Mouse (Mus musculus): ENCODE results near the gene Cd3e.
"Not testable (repeated sequence)": the region's sequence is repeated elsewhere in the genome, so short reads cannot be mapped to it uniquely, and the experiment has no call there.

Gene Cd3e

DNA sequence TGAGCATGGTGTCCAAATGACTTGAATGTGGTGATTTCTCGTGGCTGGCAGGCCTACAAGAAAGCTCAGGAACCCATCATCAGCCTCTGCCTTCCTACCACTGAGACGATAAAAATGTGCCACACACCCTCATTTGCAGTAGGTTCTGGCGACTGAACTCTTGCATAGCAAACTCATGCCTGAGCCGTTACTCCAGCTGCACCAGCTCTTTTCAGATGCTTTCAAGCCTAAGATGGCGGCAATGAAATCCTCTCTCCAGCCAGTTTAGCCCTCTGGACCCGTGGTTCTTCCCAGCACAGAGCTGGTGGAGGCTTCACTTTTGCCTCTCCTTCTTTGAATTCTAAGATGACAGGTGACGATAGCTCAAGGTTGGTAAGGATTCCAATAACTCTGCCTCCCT, 29.6 kb downstream of the Cd3e start:
- DNase-seq (ENCODE audit: low spot score), result no peak

DNA sequence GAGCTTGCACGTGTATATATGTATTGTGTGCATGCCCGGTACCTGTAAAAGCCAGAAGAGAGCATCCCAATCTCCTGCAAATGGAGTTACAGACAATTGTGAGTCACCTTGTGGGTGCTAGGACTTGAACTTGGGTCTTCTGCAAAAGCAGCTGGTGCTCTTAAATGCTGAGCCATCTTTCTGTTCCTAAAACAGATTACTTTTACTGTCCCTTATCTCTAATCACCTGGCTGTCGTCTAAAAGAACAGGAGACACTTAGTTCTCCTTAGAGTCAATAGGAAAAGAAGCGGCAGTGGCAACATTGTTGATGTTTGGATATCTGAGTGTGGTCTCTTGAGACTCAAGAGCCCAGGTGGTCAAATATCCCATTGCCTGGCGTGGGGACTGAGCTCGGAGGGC, 31.6 kb downstream of the Cd3e start:
- no peak for DNase-seq (ENCODE audit: low spot score)

DNA sequence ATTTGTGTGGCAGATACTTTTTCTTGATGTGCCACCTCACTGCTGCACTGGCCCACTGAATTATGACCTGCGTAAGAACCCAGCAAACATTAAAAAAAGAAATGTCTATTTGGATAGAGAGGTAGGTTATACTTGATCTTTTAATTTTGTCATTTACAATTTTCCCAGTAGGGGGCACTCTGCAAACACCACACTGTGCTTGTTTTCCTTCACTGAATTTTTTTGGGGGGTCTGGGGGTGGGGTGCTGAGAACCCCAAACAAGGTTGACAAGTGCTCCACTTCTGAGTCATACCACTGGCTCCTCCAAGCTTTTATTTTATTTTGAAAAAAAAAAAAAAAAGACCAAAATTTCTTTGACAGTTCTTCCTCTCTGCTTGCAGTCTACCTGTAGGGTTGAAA, 40.0 kb downstream of the Cd3e start:
- DNase-seq (ENCODE audit: low spot score), result no peak

DNA sequence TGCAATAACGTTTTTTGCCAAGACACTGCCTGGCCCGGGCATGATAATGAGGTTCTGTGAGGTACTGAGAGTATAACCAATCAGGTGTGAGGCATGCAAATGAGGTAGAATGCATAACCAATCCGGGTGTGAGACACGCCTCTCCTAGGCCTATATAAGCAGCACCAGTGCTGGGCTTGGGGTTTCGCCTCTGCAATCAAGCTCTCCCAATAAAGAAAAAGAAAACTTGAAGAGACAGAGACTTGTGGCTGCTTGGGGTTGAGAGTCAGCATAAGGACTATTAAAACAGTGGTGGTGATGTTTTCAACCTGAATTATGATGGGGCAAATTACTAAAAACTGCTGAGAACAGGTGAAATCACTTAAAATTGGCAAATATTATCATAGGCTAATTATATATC, 41.7 kb downstream of the Cd3e start:
- not testable (repeated sequence) for DNase-seq (ENCODE audit: low spot score)

DNA sequence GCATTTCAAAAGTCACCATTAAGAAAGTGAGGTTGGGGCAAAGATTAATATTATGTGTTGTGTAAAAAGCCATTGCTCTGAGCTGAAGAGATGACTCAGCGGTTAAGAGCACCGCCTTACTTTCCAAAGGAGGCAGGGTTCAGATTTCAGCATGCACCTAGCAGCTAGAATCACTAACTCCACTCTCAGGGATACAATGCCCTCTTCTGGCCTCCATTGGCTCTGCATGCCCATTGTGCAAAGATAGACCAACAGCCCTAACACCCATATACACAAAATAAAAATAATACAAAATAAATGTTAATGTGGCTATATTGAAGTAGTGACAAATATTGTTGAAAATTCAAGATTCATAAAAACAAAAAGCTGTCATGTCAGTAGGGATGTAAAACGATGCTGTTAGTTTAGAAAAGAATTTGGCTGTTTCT, 42.6 kb downstream of the Cd3e start:
- DNase-seq (ENCODE audit: low spot score), result peak; percentile 60

DNA sequence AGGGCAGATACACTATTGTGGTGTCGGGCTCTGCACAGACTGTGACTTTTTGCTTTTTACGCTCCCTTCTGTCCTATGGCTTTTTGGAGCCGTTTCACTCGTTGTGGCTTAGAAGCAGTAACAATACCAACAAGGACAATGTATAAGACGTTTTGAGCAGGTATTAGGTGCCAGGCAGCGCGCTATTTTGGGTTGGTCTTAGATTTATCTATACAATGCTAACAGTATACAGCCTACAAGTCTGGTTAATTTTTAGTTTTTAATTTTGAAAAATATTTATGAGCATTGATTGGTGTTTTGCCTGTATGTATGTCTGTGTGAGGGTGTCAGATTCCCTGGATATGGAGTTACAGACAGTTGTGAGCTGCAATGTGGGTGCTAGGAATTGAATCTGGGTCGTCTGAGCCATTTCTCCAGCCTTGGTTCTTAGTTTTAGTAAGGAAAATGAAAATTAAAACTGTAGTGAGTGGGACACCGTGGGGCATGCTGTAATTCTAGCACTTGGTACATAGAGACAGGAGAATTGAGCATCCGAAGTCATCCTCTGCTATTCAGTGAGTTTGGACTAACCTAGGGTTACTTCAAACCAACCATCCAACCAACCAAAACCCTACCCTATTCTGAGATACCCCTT, 43.5 kb downstream of the Cd3e start:
- no peak for DNase-seq (ENCODE audit: low spot score)

DNA sequence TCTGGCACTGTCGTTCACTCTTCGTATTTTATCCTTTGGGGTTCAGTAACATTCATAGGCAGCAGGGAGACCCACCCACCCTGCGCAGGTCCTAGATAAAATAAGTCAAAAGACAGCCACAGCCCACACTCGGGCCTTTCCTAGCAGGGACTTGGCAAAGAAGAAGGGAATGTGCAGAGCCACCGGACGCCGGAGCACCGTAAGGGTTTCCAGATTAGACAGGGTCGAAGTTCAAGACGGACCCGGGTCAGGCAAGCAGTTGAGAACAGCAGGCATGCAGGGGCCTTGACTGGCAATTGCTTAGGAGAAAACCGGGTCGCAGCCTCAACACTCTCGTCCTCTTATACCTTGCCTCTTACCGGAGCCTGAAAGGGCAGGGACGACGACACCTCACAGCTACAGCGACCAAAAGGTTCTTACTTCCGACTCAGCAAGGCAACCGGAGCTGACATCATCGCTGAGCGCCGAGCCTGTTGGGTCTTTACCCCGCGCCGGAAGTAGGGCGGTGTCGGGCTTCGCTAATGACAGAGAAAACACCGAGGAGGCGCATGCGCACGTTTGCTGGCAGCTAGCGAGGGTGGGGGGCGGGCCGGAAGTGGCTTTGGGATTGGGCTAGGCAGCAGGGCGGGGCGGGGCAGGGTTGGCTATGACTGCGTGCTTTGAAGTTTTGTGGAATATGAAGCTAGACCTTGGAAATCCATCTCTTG, 44.1 kb downstream of the Cd3e start, which contains the start of gene Ube4a:
Gene Ube4a, minus strand, starts transcription at position 475 of the 707 bp plus-strand sequence.
- DNase-seq (ENCODE audit: low spot score), result peak; percentile 99

DNA sequence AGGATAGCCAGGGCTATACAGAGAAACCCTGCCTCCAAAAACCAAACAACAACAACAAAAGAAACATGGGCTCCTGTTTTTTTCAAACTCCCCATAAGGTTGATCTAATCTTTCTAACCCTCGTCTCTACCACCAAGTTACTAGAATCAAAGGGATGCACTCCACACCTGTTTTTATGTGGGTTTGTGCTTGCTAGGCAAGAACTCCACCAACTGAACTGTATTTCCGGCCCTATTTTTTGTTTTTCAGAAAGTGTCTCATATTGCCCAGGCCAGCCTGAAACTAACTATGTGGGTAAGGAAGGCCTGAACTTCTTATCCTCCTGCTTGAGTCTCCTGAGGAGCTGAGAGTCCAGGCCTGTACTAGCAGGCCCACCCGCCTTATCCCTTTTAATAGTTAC, 55.0 kb downstream of the Cd3e start:
- no peak for DNase-seq (ENCODE audit: low spot score)

Measured in spleen, adult 12 weeks (tissue).